Mouse (Mus musculus) A20 (cell line): Measurements from ENCODE around the gene Sptlc3.

ENCODE experiments used
- DNase-seq: peaks from one replicate; pipeline ENCODE4 v3.0.0-alpha.2; 2011; ENCODE audit warnings: low read depth, low spot score

Sptlc3 gene

GRCm38 (mm10) chr2:139637861-139638260 lies 144.1 kb downstream of the Sptlc3 start:
- no peak for DNase-seq

GRCm38 (mm10) chr2:139641757-139642385 lies 148.2 kb downstream of the Sptlc3 start:
- DNase-seq = no peak

GRCm38 (mm10) chr2:139649518-139649917 lies 155.8 kb downstream of the Sptlc3 start:
- no peak for DNase-seq

GRCm38 (mm10) chr2:139656750-139657149 lies 163.0 kb downstream of the Sptlc3 start:
- DNase-seq = no peak

GRCm38 (mm10) chr2:139671838-139672237 lies 178.1 kb downstream of the Sptlc3 start:
- no peak for DNase-seq

GRCm38 (mm10) chr2:139672371-139672770 lies 178.7 kb downstream of the Sptlc3 start:
- DNase-seq = no peak

- no peak for DNase-seq
These were observed 183.5 kb downstream of the Sptlc3 start for GRCm38 (mm10) chr2:139677065-139677762.

- DNase-seq = no peak
These were observed 184.1 kb downstream of the Sptlc3 start, which contains the start of gene Ism1 for GRCm38 (mm10) chr2:139677809-139678274. Ism1 (plus strand) TSS chr2:139678178.

GRCm38 (mm10) chr2:139678275-139679140 lies 184.8 kb downstream of the Sptlc3 start:
- no peak for DNase-seq

GRCm38 (mm10) chr2:139682540-139682939 lies 188.8 kb downstream of the Sptlc3 start:
- no peak for DNase-seq
